Mouse (Mus musculus): ENCODE results near the gene Muc3. TPM values are rescaled to one million over a fixed set of nuclear protein-coding genes. Genes with fewer than 3 reads are reported as not detected.
A peak's percentile ranks its signal among the peaks of the same experiment; 100 is the strongest.
"Not testable (repeated sequence)": the region's sequence is repeated elsewhere in the genome, so short reads cannot be mapped to it uniquely, and the experiment has no call there.

Gene Muc3
- polyA plus RNA-seq, 1 experiment from 2014 or later = not detected

DNA sequence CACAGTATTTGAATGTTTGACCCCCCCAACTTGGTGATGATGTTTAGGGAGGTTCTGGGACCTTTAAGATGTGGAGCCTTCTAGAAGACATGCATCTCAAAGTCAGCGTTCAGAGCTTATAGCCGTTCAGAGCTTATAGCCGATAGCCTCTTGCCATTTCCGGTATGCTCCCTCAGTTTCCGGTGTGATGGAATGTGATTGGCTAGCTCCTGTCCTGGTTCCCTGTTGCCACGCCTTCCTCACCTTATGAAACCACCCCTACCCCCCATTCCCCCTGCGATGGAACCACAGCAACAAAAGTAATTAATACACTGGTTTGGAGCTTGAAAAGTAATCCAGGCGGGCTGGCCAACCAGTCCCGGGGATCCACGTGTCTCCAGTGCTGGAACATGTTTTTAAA lies 10.1 kb downstream of the Muc3 start:
- Histone ChIP-seq H3K4me2 (ENCODE audit: low read length) (no peak overlapping the region), H3K4me1 (ENCODE audit: control insufficient read depth, insufficient read depth, low read length) (no peaks in the 10 kb centered on the region), H3K36me3 (ENCODE audit: control insufficient read depth, insufficient read depth, low read length) (no peaks in the 10 kb centered on the region), H3K9ac (replicated peaks; ENCODE audit: low read length) (no peak overlapping the region), H3K27ac (replicated peaks; ENCODE audit: low read depth, low read length) (no peak overlapping the region), H3K9me3 (ENCODE audit: control insufficient read depth, low read length) (no peaks in the 10 kb centered on the region), H3K4me3 (replicated peaks; ENCODE audit: low read depth, low read length) (no peak overlapping the region), H3K27me3 (ENCODE audit: control insufficient read depth, insufficient read depth, low read length) (no peaks in the 10 kb centered on the region)
- ATAC-seq (ENCODE audit: low FRiP score, low TSS enrichment) (no peak), DNase-seq (no peak)
- 87% methylated on average over 10 of the region's 10 CpGs for WGBS

DNA sequence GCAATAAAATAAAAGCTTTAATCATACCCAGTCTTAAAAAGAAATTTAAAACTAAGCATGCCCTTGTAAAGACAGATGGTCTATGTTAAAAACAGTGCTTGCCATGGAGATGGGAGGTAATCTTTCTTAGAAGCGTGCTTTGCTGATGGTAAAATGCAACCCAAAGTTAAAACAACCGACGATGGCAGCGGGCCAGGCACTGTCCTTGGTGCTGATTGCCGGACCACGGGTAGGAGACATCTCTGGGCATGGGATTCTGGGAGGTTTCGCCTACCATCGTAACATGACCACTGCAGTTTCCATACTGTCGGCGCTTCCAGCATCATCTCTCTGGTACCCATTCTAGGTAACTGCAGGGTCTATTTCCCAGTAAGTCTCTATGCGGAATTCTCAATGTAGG lies 14.2 kb downstream of the Muc3 start:
- ATAC-seq (ENCODE audit: low FRiP score, low TSS enrichment) (no peak), DNase-seq (no peak)
- Histone ChIP-seq H3K4me1 (ENCODE audit: control insufficient read depth, insufficient read depth, low read length) (no peaks in the 10 kb centered on the region), H3K4me2 (ENCODE audit: low read length) (no peak overlapping the region), H3K9ac (replicated peaks; ENCODE audit: low read length) (no peak overlapping the region), H3K27ac (replicated peaks; ENCODE audit: low read depth, low read length) (no peak overlapping the region), H3K36me3 (ENCODE audit: control insufficient read depth, insufficient read depth, low read length) (no peaks in the 10 kb centered on the region), H3K9me3 (ENCODE audit: control insufficient read depth, low read length) (no peaks in the 10 kb centered on the region), H3K4me3 (replicated peaks; ENCODE audit: low read depth, low read length) (no peak overlapping the region), H3K27me3 (ENCODE audit: control insufficient read depth, insufficient read depth, low read length) (no peaks in the 10 kb centered on the region)
- WGBS = 43% methylated on average over 11 of the region's 11 CpGs

- WGBS = under 1% methylated on average over 3 of the region's 3 CpGs
- ATAC-seq (ENCODE audit: low FRiP score, low TSS enrichment) = no peak; the same call in 1 of the 2 replicates
- H3K4me1 ChIP-seq (ENCODE audit: control insufficient read depth, insufficient read depth, low read length) = no peaks in the 10 kb centered on the region
- H3K27ac ChIP-seq (replicated peaks; ENCODE audit: low read depth, low read length) = no peak overlapping the region
- H3K27me3 ChIP-seq (ENCODE audit: control insufficient read depth, insufficient read depth, low read length) = no peaks in the 10 kb centered on the region
- no peaks in the 10 kb centered on the region for H3K9me3 ChIP-seq (ENCODE audit: control insufficient read depth, low read length)
- no peak overlapping the region for H3K9ac ChIP-seq (replicated peaks; ENCODE audit: low read length)
- H3K4me2 ChIP-seq (ENCODE audit: low read length) = no peak overlapping the region
- peak; percentile 88 for DNase-seq
- H3K4me3 ChIP-seq (replicated peaks; ENCODE audit: low read depth, low read length) = no peak overlapping the region
- no peaks in the 10 kb centered on the region for H3K36me3 ChIP-seq (ENCODE audit: control insufficient read depth, insufficient read depth, low read length)
Observed at GRCm38 (mm10) chr5:137131490-137131889, 17.6 kb downstream of the Muc3 start.

GRCm38 (mm10) chr5:137129281-137129680 lies 19.8 kb downstream of the Muc3 start:
- H3K4me1 ChIP-seq (ENCODE audit: control insufficient read depth, insufficient read depth, low read length) = no peaks in the 10 kb centered on the region
- H3K9ac ChIP-seq (replicated peaks; ENCODE audit: low read length) = no peak overlapping the region
- H3K27me3 ChIP-seq (ENCODE audit: control insufficient read depth, insufficient read depth, low read length) = no peaks in the 10 kb centered on the region
- no peaks in the 10 kb centered on the region for H3K9me3 ChIP-seq (ENCODE audit: control insufficient read depth, low read length)
- DNase-seq (no peak), ATAC-seq (ENCODE audit: low FRiP score, low TSS enrichment) (no peak)
- H3K4me3 ChIP-seq (replicated peaks; ENCODE audit: low read depth, low read length) = no peak overlapping the region
- 32% methylated on average over 5 of the region's 5 CpGs for WGBS
- H3K27ac ChIP-seq (replicated peaks; ENCODE audit: low read depth, low read length) = no peak overlapping the region
- no peaks in the 10 kb centered on the region for H3K36me3 ChIP-seq (ENCODE audit: control insufficient read depth, insufficient read depth, low read length)
- H3K4me2 ChIP-seq (ENCODE audit: low read length) = no peak overlapping the region

DNA sequence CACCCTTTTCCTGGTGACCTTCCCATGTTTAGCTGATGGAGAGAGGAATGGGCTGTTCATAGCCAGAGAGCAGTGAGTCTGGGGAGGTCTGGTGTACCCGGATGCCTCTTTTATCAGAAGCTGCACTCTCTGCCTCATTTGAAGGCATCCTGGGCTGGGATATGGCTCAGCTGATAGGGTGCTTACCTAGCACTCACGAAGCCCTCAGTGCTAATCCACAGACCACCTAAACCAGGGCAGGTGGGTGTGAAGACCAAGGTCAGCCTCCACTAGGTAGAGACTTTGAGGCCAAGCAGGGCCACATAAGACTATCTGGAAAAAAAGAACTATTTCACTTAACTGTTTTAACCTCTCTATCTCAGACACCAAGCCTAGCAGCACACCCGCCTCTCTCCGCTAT lies 25.6 kb downstream of the Muc3 start:
- no peak for DNase-seq
- Histone ChIP-seq H3K4me2 (ENCODE audit: low read length) (no peak overlapping the region), H3K27me3 (ENCODE audit: control insufficient read depth, insufficient read depth, low read length) (no peaks in the 10 kb centered on the region), H3K27ac (replicated peaks; ENCODE audit: low read depth, low read length) (peak overlapping the region; percentile 77), H3K4me3 (replicated peaks; ENCODE audit: low read depth, low read length) (no peak overlapping the region), H3K9me3 (ENCODE audit: control insufficient read depth, low read length) (no peaks in the 10 kb centered on the region), H3K36me3 (ENCODE audit: control insufficient read depth, insufficient read depth, low read length) (no peaks in the 10 kb centered on the region), H3K9ac (replicated peaks; ENCODE audit: low read length) (no peak overlapping the region), H3K4me1 (ENCODE audit: control insufficient read depth, insufficient read depth, low read length) (peaks cover 9% of the 10 kb centered on the region)
- WGBS = 81% methylated on average over 4 of the region's 4 CpGs
- ATAC-seq (ENCODE audit: low FRiP score, low TSS enrichment) = no peak

- no peak overlapping the region for H3K9ac ChIP-seq (replicated peaks; ENCODE audit: low read length)
- peak; percentile 57; the same call in 1 of the 2 replicates for ATAC-seq (ENCODE audit: low FRiP score, low TSS enrichment)
- WGBS = 7% methylated on average over 14 of the region's 14 CpGs
Observed at GRCm38 (mm10) chr5:137122686-137123193, 26.4 kb downstream of the Muc3 start.

DNA sequence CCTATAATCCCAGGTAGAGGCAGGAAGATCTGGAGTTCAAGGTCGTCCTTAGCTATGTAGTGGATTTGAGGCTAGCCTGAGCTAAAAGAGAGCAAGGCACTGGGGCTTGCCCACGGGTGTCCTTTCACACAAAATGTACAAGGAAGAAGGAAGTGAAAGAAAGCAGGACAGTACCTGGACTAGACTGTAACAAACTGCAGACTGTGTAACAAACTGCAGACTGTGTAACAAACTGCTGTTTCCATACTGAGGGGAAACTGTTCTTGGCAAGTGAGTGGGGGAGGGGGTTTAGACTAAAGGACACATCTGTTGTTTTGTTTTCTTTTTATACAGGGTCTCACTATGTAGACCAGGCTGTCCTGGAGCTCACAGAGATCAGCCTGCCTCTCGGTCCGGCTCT lies 27.8 kb downstream of the Muc3 start:
- Histone ChIP-seq H3K4me2 (ENCODE audit: low read length) (no peak overlapping the region), H3K27me3 (ENCODE audit: control insufficient read depth, insufficient read depth, low read length) (no peaks in the 10 kb centered on the region), H3K4me3 (replicated peaks; ENCODE audit: low read depth, low read length) (no peak overlapping the region), H3K36me3 (ENCODE audit: control insufficient read depth, insufficient read depth, low read length) (no peaks in the 10 kb centered on the region), H3K27ac (replicated peaks; ENCODE audit: low read depth, low read length) (no peak overlapping the region), H3K9me3 (ENCODE audit: control insufficient read depth, low read length) (no peaks in the 10 kb centered on the region), H3K9ac (replicated peaks; ENCODE audit: low read length) (no peak overlapping the region), H3K4me1 (ENCODE audit: control insufficient read depth, insufficient read depth, low read length) (peaks cover 11% of the 10 kb centered on the region)
- DNase-seq (no peak), ATAC-seq (ENCODE audit: low FRiP score, low TSS enrichment) (no peak)
- WGBS = 78% methylated on average over 4 of the region's 4 CpGs

More at GRCm38 (mm10) chr5:137122686-137123193, 26.4 kb downstream of the Muc3 start:
- Histone ChIP-seq H3K4me2 (ENCODE audit: low read length) (peak overlapping the region; percentile 4; the same call in 1 of the 2 replicates), H3K27ac (replicated peaks; ENCODE audit: low read depth, low read length) (peak overlapping the region; percentile 77), H3K4me1 (ENCODE audit: control insufficient read depth, insufficient read depth, low read length) (peaks cover 9% of the 10 kb centered on the region), H3K4me3 (replicated peaks; ENCODE audit: low read depth, low read length) (no peak overlapping the region), H3K27me3 (ENCODE audit: control insufficient read depth, insufficient read depth, low read length) (no peaks in the 10 kb centered on the region), H3K36me3 (ENCODE audit: control insufficient read depth, insufficient read depth, low read length) (no peaks in the 10 kb centered on the region), H3K9me3 (ENCODE audit: control insufficient read depth, low read length) (no peaks in the 10 kb centered on the region)
- DNase-seq = peak; percentile 91

GRCm38 (mm10) chr5:137118878-137119277 lies 30.2 kb downstream of the Muc3 start:
- no peak overlapping the region for H3K9ac ChIP-seq (replicated peaks; ENCODE audit: low read length)
- ATAC-seq (ENCODE audit: low FRiP score, low TSS enrichment) (no peak), DNase-seq (no peak)
- WGBS = 62% methylated on average over 4 of the region's 4 CpGs
- H3K27me3 ChIP-seq (ENCODE audit: control insufficient read depth, insufficient read depth, low read length) = no peaks in the 10 kb centered on the region
- H3K36me3 ChIP-seq (ENCODE audit: control insufficient read depth, insufficient read depth, low read length) = no peaks in the 10 kb centered on the region
- H3K9me3 ChIP-seq (ENCODE audit: control insufficient read depth, low read length) = no peaks in the 10 kb centered on the region
- H3K27ac ChIP-seq (replicated peaks; ENCODE audit: low read depth, low read length) = no peak overlapping the region
- H3K4me3 ChIP-seq (replicated peaks; ENCODE audit: low read depth, low read length) = no peak overlapping the region
- H3K4me1 ChIP-seq (ENCODE audit: control insufficient read depth, insufficient read depth, low read length) = peaks cover 18% of the 10 kb centered on the region
- H3K4me2 ChIP-seq (ENCODE audit: low read length) = no peak overlapping the region

- not testable (repeated sequence) for H3K36me3 ChIP-seq (ENCODE audit: control insufficient read depth, insufficient read depth, low read length); DNase-seq; H3K27me3 ChIP-seq (ENCODE audit: control insufficient read depth, insufficient read depth, low read length); H3K9me3 ChIP-seq (ENCODE audit: control insufficient read depth, low read length); H3K4me2 ChIP-seq (ENCODE audit: low read length); ATAC-seq (ENCODE audit: low FRiP score, low TSS enrichment); H3K27ac ChIP-seq (replicated peaks; ENCODE audit: low read depth, low read length); H3K4me3 ChIP-seq (replicated peaks; ENCODE audit: low read depth, low read length); H3K9ac ChIP-seq (replicated peaks; ENCODE audit: low read length)
- peaks cover 15% of the 10 kb centered on the region for H3K4me1 ChIP-seq (ENCODE audit: control insufficient read depth, insufficient read depth, low read length)
- 85% methylated on average over 3 of the region's 3 CpGs for WGBS
Observed at GRCm38 (mm10) chr5:137117994-137118393, 31.1 kb downstream of the Muc3 start.
